Mouse (Mus musculus) erythroblast, embryonic 14.5 days (primary cell): ENCODE data around the gene Atg3. TPM values are rescaled to one million over a fixed set of nuclear protein-coding genes. Genes with fewer than 3 reads are reported as not detected.

Source experiments
- H3K27me3 ChIP-seq: 2 replicates; pipeline ENCODE4 v1.6.1; 2012; ENCODE audit warnings: inconsistent platforms; ENCODE audit not compliant: control insufficient read depth
- H3K36me3 ChIP-seq: 2 replicates; pipeline ENCODE4 v1.6.1; 2012; ENCODE audit warnings: mild to moderate bottlenecking, inconsistent platforms; ENCODE audit not compliant: control insufficient read depth
- H3K4me1 ChIP-seq: 2 replicates; pipeline ENCODE4 v1.6.1; 2012; ENCODE audit warnings: inconsistent platforms; ENCODE audit not compliant: control insufficient read depth
- H3K4me3 ChIP-seq: replicated peaks from 2 replicates; pipeline ENCODE3; 2012; ENCODE audit warnings: moderate library complexity, mild to moderate bottlenecking, inconsistent platforms
- H3K9me3 ChIP-seq: 2 replicates; pipeline ENCODE4 v1.6.1; 2012; ENCODE audit warnings: low read length, inconsistent platforms, mixed read lengths; ENCODE audit not compliant: control insufficient read depth
- GATA1 ChIP-seq: IDR thresholded peaks from 2 replicates; pipeline ENCODE4 v1.6.1; 2012; ENCODE audit warnings: low read length, inconsistent platforms, mixed read lengths
- TAL1 ChIP-seq: IDR thresholded peaks from 3 replicates; pipeline ENCODE4 v1.6.1; 2012; ENCODE audit warnings: low read length, inconsistent platforms, mixed read lengths
- polyA plus RNA-seq: library from polyadenylated mRNA; stranded (reverse); fragments of >175 nt; gene quantifications from 2 replicates; pipeline ENCODE4 v1.2.3, GENCODE M21; 2012

Gene Atg3
- polyA plus RNA-seq, 1 experiment, result 0.54 TPM

DNA sequence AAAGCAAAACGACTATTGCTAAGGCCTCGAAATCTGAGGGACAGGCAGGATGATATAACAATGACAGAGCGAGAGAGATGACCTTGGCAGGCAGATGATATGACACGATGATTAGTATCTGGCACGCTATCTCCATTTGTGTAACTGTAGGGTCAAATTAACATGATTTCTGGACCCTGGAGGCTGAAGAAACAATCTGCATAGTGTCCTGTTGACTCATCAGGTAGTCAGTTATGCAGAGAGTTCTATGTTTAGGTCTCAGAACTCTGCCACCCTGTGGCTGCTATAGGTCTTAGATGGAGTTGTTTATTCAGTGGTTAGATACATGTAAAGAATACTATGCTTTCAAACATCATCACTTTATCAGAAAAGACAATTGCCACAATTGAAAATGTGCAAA lies 16.9 kb upstream of the Atg3 start:
- Histone ChIP-seq H3K9me3 (no peaks in the 10 kb centered on the region), H3K27me3 (no peaks in the 10 kb centered on the region), H3K4me1 (no peaks in the 10 kb centered on the region), H3K36me3 (peaks cover 11% of the 10 kb centered on the region), H3K4me3 (no peak overlapping the region)
- no peak for TF ChIP-seq GATA1
- TF ChIP-seq TAL1, result no peak

DNA sequence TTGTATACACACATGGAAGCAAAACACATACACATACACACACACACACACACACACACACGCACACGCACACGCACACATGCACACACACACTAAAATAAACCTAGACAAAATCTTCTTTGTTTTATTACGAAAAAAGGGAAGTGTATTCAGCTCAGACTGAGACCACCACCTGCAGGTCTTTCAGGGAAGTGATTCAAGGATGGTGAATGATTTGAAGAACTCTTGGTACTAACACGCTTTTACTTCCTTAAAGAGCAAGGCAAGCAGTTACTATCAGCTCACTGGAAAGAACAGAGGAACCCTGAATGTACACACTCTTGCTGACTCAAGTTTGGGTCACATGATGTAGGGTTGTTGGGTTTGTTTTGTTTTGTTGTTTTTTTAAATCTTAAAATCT lies 16.0 kb upstream of the Atg3 start:
- H3K27me3 ChIP-seq, result no peaks in the 10 kb centered on the region
- TF ChIP-seq TAL1 (no peak), GATA1 (no peak)
- H3K4me1 ChIP-seq, result no peaks in the 10 kb centered on the region
- H3K36me3 ChIP-seq, result peaks cover 11% of the 10 kb centered on the region
- no peaks in the 10 kb centered on the region for H3K9me3 ChIP-seq
- no peak overlapping the region for H3K4me3 ChIP-seq

DNA sequence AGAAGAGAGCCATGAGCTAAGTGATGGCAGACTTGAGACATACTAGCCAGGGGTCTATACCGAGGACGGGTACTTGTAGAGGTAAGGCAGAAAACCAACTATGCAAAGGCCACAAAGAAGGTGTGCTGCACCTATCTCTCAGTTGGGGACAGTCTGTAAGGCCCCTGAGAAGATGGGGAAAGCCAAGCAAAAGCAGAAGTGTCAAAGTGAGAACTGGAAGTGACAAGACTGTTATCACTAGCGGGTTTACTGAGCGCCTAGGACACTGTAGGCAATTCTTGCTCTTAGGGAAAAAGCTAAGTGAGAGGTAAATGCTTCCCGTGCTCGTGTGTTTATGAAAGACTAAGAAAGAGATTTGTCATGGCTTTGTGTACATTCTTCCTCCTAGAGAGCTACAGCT lies 13.5 kb upstream of the Atg3 start:
- no peak overlapping the region for H3K4me3 ChIP-seq
- H3K36me3 ChIP-seq, result peaks cover 13% of the 10 kb centered on the region
- H3K9me3 ChIP-seq, result no peaks in the 10 kb centered on the region
- H3K27me3 ChIP-seq, result no peaks in the 10 kb centered on the region
- TF ChIP-seq GATA1 (no peak), TAL1 (no peak)
- no peaks in the 10 kb centered on the region for H3K4me1 ChIP-seq

DNA sequence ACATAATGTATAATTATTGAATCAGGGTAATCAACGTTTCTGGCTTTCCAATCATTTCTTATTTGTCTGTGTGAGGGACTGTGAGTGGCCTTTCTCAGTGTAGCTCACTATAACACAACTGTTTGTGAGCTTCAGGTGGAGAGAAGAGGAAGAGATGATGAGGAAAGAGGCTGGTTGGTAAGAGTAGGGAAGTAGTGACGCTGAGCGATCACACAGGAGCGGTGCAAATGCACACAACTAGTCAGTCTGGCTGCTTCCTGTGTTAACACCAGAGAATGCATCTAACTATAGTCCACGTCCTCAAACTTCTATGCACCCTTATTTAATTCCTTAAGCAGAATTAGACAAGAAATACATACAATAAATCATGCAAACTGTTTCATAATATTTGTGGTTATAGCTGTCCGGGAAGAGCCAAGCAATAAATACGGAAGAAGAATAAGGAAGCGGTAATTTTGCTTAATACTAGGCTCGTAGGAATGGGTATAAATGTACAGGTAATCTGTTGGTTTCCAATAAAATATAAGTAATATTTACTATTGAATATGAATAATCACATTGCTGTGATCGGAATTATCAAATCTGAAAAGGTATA lies 10.0 kb upstream of the Atg3 start:
- Histone ChIP-seq H3K36me3 (peaks cover 10% of the 10 kb centered on the region), H3K4me1 (no peaks in the 10 kb centered on the region), H3K9me3 (no peaks in the 10 kb centered on the region), H3K4me3 (no peak overlapping the region), H3K27me3 (no peaks in the 10 kb centered on the region)
- no peak for TF ChIP-seq TAL1
- TF ChIP-seq GATA1, result no peak

DNA sequence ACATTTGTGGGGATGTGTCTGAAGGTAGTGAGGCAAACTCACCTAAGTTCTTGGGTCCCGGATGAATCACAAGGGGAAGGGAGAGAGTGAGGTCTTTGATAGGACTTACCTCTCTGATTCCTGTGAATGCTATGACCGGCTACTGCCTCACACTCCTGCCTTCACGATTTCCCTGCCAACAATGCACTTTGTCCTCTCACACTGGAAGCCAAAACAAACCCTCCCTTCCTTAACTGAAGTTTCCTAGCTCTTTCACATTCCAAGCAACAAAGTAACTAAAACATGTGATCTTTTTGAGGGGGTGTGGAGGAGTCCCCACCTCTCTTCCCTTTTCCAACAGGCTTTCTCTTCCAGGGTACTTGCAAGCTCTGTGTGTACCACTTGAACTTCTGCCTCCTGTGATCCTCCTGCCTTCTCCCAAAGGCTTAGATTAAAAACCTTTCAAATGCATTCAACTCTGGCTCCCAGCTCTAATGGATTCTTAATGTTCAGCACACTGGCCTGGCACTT lies 3.8 kb upstream of the Atg3 start:
- H3K4me3 ChIP-seq, result no peak overlapping the region
- TF ChIP-seq TAL1 (no peak), GATA1 (no peak)
- peaks cover under 1% of the 10 kb centered on the region for H3K36me3 ChIP-seq
- H3K9me3 ChIP-seq, result no peaks in the 10 kb centered on the region
- peaks cover 20% of the 10 kb centered on the region for H3K4me1 ChIP-seq
- H3K27me3 ChIP-seq, result no peaks in the 10 kb centered on the region

DNA sequence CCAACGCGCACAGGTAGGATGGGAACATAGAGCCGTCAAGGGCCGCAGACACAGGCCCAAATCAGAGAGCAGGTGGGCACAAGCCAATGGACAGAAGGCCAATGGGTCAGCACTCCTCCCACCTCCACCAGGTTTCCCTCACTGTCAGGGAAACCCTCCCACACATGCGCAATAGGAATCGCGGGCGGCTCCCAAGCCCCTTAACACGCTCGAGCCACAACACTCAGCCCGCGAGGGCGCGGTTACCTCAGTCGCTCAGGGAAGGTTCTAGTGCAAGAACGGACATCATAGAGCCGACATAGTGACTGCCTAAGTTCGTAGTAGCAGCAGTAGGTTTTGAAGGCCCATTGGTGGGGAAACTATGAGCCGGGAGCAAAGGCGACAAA lies 456 bp upstream of the Atg3 start:
- H3K4me1 ChIP-seq, result peaks cover 25% of the 10 kb centered on the region
- no peaks in the 10 kb centered on the region for H3K9me3 ChIP-seq
- H3K27me3 ChIP-seq, result no peaks in the 10 kb centered on the region
- TF ChIP-seq GATA1 (no peak), TAL1 (no peak)
- peaks cover 3% of the 10 kb centered on the region; the same call in 1 of the 2 replicates for H3K36me3 ChIP-seq
- H3K4me3 ChIP-seq, result peak overlapping the region; percentile 96

DNA sequence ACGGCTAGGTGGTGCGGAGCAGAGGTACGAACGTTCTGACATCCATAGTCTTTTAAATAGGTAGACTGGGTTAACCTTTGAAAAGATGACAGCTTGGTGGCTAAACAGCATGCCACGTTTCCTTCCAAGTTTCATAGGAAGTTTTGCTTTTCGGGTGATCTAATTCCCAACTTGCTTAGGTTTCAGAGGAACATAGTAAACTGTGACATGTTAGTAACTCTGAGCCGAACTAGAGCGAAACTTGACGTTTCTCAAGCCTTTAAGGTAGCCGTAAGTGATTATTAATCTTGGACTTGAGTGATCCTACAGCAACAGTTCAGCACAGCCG lies 768 bp downstream of the Atg3 start:
- Histone ChIP-seq H3K9me3 (no peaks in the 10 kb centered on the region), H3K4me3 (peak overlapping the region; percentile 96), H3K27me3 (no peaks in the 10 kb centered on the region), H3K4me1 (peaks cover 25% of the 10 kb centered on the region), H3K36me3 (peaks cover 3% of the 10 kb centered on the region; the same call in 1 of the 2 replicates)
- TF ChIP-seq TAL1, result no peak
- no peak for TF ChIP-seq GATA1

DNA sequence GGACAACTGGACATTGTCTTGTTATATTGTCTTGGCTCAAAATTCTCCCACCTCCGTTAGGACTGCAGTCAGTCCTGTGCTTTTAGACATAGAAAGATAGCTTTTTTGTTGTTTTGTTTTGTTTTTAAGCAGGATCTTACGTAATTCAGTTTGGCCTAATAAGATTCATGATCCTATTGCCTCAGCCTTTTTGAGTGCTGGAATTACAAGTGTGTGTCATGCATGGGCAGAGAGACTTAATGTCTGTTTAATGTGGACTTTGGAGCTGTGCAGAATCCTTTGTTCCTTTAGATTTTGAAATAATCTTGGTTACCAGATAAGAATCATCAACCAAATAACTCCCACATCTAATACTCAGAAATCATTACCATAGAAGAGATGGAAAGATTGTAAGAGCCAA lies 20.0 kb downstream of the Atg3 start:
- Histone ChIP-seq H3K27me3 (no peaks in the 10 kb centered on the region), H3K4me1 (no peaks in the 10 kb centered on the region), H3K4me3 (no peak overlapping the region), H3K9me3 (no peaks in the 10 kb centered on the region), H3K36me3 (peaks cover 18% of the 10 kb centered on the region)
- TF ChIP-seq TAL1 (no peak), GATA1 (no peak)

DNA sequence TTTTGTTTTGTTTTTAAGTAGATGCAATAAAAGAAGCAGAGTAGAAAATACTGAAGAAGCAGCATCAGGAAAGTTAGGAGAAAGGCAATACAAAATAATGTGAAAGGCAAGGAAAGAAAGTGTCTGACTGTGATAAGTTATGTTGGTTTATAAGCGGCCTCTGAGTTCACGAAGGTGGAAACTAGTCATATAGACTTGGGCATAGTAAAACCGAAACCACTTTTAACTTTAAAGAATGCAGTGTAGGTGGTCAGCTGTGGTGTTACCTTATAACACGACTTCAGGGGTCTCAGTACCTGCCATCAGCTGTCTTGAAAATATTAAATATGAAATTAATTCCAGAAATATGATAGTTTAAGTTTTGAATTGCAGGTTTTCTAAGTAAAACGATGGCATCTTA lies 23.2 kb downstream of the Atg3 start:
- H3K9me3 ChIP-seq, result no peaks in the 10 kb centered on the region

DNA sequence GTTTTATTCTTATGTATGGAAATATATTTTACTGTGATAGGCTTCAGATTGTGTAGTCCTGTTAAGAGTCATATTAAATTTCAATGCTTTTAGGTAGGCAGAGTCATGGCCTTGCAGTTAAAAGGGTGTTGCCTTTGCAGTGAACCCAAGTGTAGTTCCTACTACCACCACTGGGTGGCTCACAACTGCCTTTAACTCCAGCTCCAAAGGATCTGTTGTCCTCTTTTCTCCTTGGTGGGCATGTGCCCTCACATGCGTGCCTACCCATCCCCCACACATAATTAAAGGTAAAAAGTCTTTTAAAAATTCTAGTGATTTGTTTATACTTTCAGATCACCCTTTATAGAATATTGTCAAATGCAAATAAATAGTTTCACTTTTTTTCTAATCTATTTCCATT lies 34.0 kb downstream of the Atg3 start:
- Histone ChIP-seq H3K27me3 (no peaks in the 10 kb centered on the region), H3K4me3 (no peak overlapping the region), H3K4me1 (no peaks in the 10 kb centered on the region), H3K9me3 (no peaks in the 10 kb centered on the region), H3K36me3 (peaks cover 10% of the 10 kb centered on the region)
- TF ChIP-seq GATA1, result no peak
- no peak for TF ChIP-seq TAL1

More for the DNA sequence above, 23.2 kb downstream of the Atg3 start:
- Histone ChIP-seq H3K4me1 (no peaks in the 10 kb centered on the region), H3K27me3 (no peaks in the 10 kb centered on the region), H3K4me3 (no peak overlapping the region), H3K36me3 (peaks cover 24% of the 10 kb centered on the region)
- TF ChIP-seq GATA1 (no peak), TAL1 (no peak)
